Mouse (Mus musculus): ENCODE results near the gene Hnrnpr.

- TF ChIP-seq CHD2 (IDR thresholded peaks at IDR 0.05; ENCODE audit: low read depth, low read length) = no peak
- TF ChIP-seq ZC3H11A (IDR thresholded peaks at IDR 0.05; ENCODE audit: borderline replicate concordance, low read depth, low read length) = no peak
- no peak for TF ChIP-seq ZNF384 (IDR thresholded peaks at IDR 0.05; ENCODE audit: low read depth, low read length)
- TF ChIP-seq HCFC1 (IDR thresholded peaks at IDR 0.05; ENCODE audit: borderline replicate concordance, insufficient read depth, low read length) = no peak
- no peak for TF ChIP-seq MAFK (IDR thresholded peaks at IDR 0.05; ENCODE audit: insufficient read depth, low read depth, low read length)
Measured at GRCm38 (mm10) chr4:136284455-136284854, 26.3 kb upstream of the Hnrnpr start, which contains the start of gene Zfp46.
